Mouse (Mus musculus): ENCODE measurements around the gene Olfr808. TPM values are rescaled to one million over a fixed set of nuclear protein-coding genes. Genes with fewer than 3 reads are reported as not detected.

Gene Olfr808
- polyA plus RNA-seq (2016; fragmentation: Nextera tagmentation; extraction: Ambion mirVana) = not detected in 2 replicates

DNA sequence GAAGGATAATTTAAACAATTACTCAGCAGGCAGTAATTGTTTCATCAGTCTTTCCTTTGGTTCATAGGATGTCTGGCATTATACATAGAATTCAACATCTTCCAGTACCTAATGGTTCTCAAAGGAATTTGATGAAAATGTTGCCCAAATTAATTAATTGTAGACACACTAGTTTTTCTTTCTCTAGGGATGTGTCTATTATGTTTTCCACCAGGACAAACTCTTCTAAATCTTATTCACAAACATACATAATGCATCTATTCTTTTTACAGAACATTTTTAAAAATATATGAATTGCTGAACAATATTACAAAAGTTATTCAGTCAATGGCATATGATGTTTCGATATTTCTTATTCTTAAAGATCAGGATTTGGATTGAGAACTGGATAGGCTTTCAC lies at the start of gene Olfr808:
Gene Olfr808, plus strand, starts transcription at position 301 of the 400 bp plus-strand sequence.
- no peaks in the 10 kb centered on the region for H3K36me3 ChIP-seq
- H3K27ac ChIP-seq = no peak within 1 kb of the TSS
- H3K4me1 ChIP-seq (replicated peaks) = no peaks in the 10 kb centered on the region
- no peaks in the 10 kb centered on the region for H3K27me3 ChIP-seq (ENCODE audit: insufficient read depth, poor library complexity, severe bottlenecking)
- H3K9me3 ChIP-seq = no peaks in the 10 kb centered on the region
- 91% methylated on average over 1 of the region's 1 CpGs for WGBS
- no peak within 1 kb of the TSS for H3K4me3 ChIP-seq
- DNase-seq (ENCODE audit: low spot score) = no peak

DNA sequence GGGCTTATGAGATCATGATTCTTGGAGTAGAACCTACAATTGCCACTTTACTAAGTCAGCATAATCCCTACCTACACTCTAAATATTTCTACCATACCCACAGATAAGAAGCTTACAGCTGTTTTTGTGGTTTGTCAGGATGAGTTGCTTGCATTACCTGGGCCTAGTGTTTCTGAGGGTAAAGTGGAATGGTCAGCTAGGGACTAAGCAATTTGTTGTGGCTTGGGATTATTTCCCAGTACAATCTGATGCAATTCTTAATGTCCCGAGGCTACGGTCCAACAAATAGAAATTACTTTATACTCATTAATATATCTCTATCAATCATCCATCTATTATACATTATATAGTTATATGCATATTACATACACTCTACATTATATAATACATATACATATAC lies 36.0 kb upstream of the Olfr808 start, which contains the start of gene Olfr805:
Gene Olfr805, minus strand, starts transcription at position 101 of the 400 bp plus-strand sequence.
- no peak within 1 kb of the TSS for H3K27ac ChIP-seq
- no peaks in the 10 kb centered on the region for H3K4me1 ChIP-seq (replicated peaks)
- H3K9me3 ChIP-seq = no peaks in the 10 kb centered on the region
- no peaks in the 10 kb centered on the region for H3K36me3 ChIP-seq
- 92% methylated on average over 2 of the region's 2 CpGs for WGBS
- no peak for DNase-seq (ENCODE audit: low spot score)
- no peak within 1 kb of the TSS for H3K4me3 ChIP-seq
- no peaks in the 10 kb centered on the region for H3K27me3 ChIP-seq (ENCODE audit: insufficient read depth, poor library complexity, severe bottlenecking)

DNA sequence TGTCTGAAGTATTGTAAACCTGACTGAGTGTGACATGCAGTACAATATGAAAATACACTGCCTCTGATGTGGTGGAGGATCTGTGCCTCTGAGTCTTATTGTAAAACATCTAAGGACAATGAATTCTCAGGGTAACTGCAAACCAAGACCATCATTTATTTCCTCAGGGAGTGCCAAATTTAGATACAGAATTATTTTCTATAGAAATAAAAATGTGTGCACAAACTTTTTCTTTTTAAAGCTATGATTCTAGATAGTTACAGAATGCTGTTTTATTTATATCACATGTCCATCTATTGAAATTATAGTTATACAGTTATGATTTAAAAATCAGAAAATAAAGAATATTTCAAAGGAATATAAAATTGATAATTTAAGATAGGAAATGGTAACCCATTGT lies 23.5 kb upstream of the Olfr808 start, which contains the start of gene Olfr806:
Gene Olfr806, minus strand, starts transcription at position 101 of the 400 bp plus-strand sequence.
- no peaks in the 10 kb centered on the region for H3K27me3 ChIP-seq (ENCODE audit: insufficient read depth, poor library complexity, severe bottlenecking)
- H3K4me1 ChIP-seq (replicated peaks) = no peaks in the 10 kb centered on the region
- H3K27ac ChIP-seq = no peak within 1 kb of the TSS
- H3K36me3 ChIP-seq = no peaks in the 10 kb centered on the region
- no peak for DNase-seq (ENCODE audit: low spot score)
- no peak within 1 kb of the TSS for H3K4me3 ChIP-seq
- no peaks in the 10 kb centered on the region for H3K9me3 ChIP-seq

- no peak within 1 kb of the TSS for H3K4me3 ChIP-seq
- no peaks in the 10 kb centered on the region for H3K36me3 ChIP-seq
- no peaks in the 10 kb centered on the region for H3K27me3 ChIP-seq (ENCODE audit: insufficient read depth, poor library complexity, severe bottlenecking)
- DNase-seq (ENCODE audit: low spot score) = no peak
- no peaks in the 10 kb centered on the region for H3K9me3 ChIP-seq
- no peaks in the 10 kb centered on the region for H3K4me1 ChIP-seq (replicated peaks)
- WGBS = 83% methylated on average over 1 of the region's 1 CpGs
- no peak within 1 kb of the TSS for H3K27ac ChIP-seq
Measured at GRCm38 (mm10) chr10:129757693-129758092, 7.6 kb upstream of the Olfr808 start, which contains the start of gene Olfr807. TSS of gene Olfr807 (minus strand) at chr10:129757793.

GRCm38 (mm10) chr10:129774338-129774737 lies 9.1 kb downstream of the Olfr808 start, which contains the start of gene Olfr809:
TSS of gene Olfr809 (plus strand) at chr10:129774638.
- DNase-seq (ENCODE audit: low spot score) = no peak
- H3K36me3 ChIP-seq = no peaks in the 10 kb centered on the region
- H3K4me1 ChIP-seq (replicated peaks) = no peaks in the 10 kb centered on the region
- no peaks in the 10 kb centered on the region for H3K27me3 ChIP-seq (ENCODE audit: insufficient read depth, poor library complexity, severe bottlenecking)
- no peak within 1 kb of the TSS for H3K4me3 ChIP-seq
- H3K9me3 ChIP-seq = no peaks in the 10 kb centered on the region
- no peak within 1 kb of the TSS for H3K27ac ChIP-seq

DNA sequence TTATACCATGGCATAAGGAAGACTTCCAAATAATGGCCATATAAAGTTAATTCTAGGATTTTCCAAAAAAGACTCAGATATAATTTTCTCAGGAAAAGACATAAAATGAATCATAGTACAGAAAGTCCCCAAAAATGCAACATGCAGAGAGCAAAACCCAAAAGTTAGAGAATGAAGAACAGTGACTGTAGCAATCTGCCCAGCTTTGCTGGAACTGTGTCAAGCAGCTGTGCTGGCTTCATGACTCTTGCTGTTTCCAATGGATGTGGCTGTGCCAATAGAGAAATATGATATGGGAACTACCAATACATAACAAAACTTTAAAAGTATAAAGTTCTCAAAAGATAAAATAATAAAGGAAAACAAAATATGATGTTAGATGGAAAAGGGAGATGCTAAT lies 12.8 kb downstream of the Olfr808 start:
- no peak for DNase-seq (ENCODE audit: low spot score)
- Histone ChIP-seq H3K36me3 (no peaks in the 10 kb centered on the region), H3K4me3 (no peak overlapping the region), H3K27ac (no peak overlapping the region), H3K4me1 (replicated peaks) (no peaks in the 10 kb centered on the region), H3K9me3 (no peaks in the 10 kb centered on the region), H3K27me3 (ENCODE audit: insufficient read depth, poor library complexity, severe bottlenecking) (no peaks in the 10 kb centered on the region)

DNA sequence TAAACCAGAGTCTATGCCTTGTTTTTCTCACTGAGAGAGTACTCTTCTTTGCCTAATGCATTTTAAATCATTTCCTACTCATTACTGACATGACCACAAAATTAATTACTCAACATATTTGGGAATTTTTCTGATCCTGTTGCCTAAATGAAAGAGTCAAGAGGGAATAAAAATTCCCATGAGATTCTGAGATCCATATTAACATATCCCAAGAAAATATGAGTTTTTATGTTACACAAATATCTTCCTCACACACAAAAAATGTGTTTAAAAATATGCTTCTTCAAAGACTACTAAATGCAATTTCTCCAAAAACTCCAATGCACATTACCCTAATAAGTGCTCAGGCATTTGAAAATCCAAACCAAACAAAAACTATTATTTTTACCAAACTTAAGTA lies 29.5 kb downstream of the Olfr808 start, which contains the start of gene Olfr810:
Gene Olfr810, minus strand, starts transcription at position 101 of the 400 bp plus-strand sequence.
- Histone ChIP-seq H3K27ac (no peak within 1 kb of the TSS), H3K9me3 (no peaks in the 10 kb centered on the region), H3K4me1 (replicated peaks) (no peaks in the 10 kb centered on the region), H3K27me3 (ENCODE audit: insufficient read depth, poor library complexity, severe bottlenecking) (no peaks in the 10 kb centered on the region), H3K36me3 (no peaks in the 10 kb centered on the region), H3K4me3 (no peak within 1 kb of the TSS)
- DNase-seq (ENCODE audit: low spot score) = no peak

GRCm38 (mm10) chr10:129804296-129804695 lies 39.0 kb downstream of the Olfr808 start, which contains the start of gene Olfr811:
TSS of gene Olfr811 (minus strand) at chr10:129804396.
- Histone ChIP-seq H3K36me3 (no peaks in the 10 kb centered on the region), H3K27me3 (ENCODE audit: insufficient read depth, poor library complexity, severe bottlenecking) (no peaks in the 10 kb centered on the region), H3K27ac (no peak within 1 kb of the TSS), H3K4me1 (replicated peaks) (no peaks in the 10 kb centered on the region), H3K4me3 (no peak within 1 kb of the TSS), H3K9me3 (no peaks in the 10 kb centered on the region)
- WGBS = 89% methylated on average over 4 of the region's 4 CpGs
- DNase-seq (ENCODE audit: low spot score) = no peak

Other genes with a start within 250 kb of the Olfr808 start
- gene Olfr791, start 243.7 kb upstream of the Olfr808 start, polyA plus RNA-seq (2016; fragmentation: Nextera tagmentation; extraction: Ambion mirVana) = not detected in 2 replicates
- not detected in 2 replicates for gene Olfr792, start 226.3 kb upstream of the Olfr808 start, polyA plus RNA-seq (2016; fragmentation: Nextera tagmentation; extraction: Ambion mirVana)
- gene Olfr794, start 197.8 kb upstream of the Olfr808 start, polyA plus RNA-seq (2016; fragmentation: Nextera tagmentation; extraction: Ambion mirVana) = not detected in 2 replicates
- not detected in 2 replicates for gene Olfr796, start 152.9 kb upstream of the Olfr808 start, polyA plus RNA-seq (2016; fragmentation: Nextera tagmentation; extraction: Ambion mirVana)
- gene Olfr798, start 137.5 kb upstream of the Olfr808 start, polyA plus RNA-seq (2016; fragmentation: Nextera tagmentation; extraction: Ambion mirVana) = not detected in 2 replicates
- gene Olfr799, start 128.0 kb upstream of the Olfr808 start, polyA plus RNA-seq (2016; fragmentation: Nextera tagmentation; extraction: Ambion mirVana) = not detected in 2 replicates
- gene Olfr800, start 107.8 kb upstream of the Olfr808 start, polyA plus RNA-seq (2016; fragmentation: Nextera tagmentation; extraction: Ambion mirVana) = not detected in 2 replicates
- gene Olfr801, start 91.6 kb upstream of the Olfr808 start, polyA plus RNA-seq (2016; fragmentation: Nextera tagmentation; extraction: Ambion mirVana) = not detected in 2 replicates
- not detected in 2 replicates for gene Olfr802, start 77.3 kb upstream of the Olfr808 start, polyA plus RNA-seq (2016; fragmentation: Nextera tagmentation; extraction: Ambion mirVana)
- not detected in 2 replicates for gene Olfr803, start 71.2 kb upstream of the Olfr808 start, polyA plus RNA-seq (2016; fragmentation: Nextera tagmentation; extraction: Ambion mirVana)
- not detected in 2 replicates for gene Olfr804, start 62.3 kb upstream of the Olfr808 start, polyA plus RNA-seq (2016; fragmentation: Nextera tagmentation; extraction: Ambion mirVana)
- not detected in 2 replicates for gene Olfr805, start 36.1 kb upstream of the Olfr808 start, polyA plus RNA-seq (2016; fragmentation: Nextera tagmentation; extraction: Ambion mirVana)
- not detected in 2 replicates for gene Olfr806, start 23.6 kb upstream of the Olfr808 start, polyA plus RNA-seq (2016; fragmentation: Nextera tagmentation; extraction: Ambion mirVana)
- gene Olfr807, start 7.7 kb upstream of the Olfr808 start, polyA plus RNA-seq (2016; fragmentation: Nextera tagmentation; extraction: Ambion mirVana) = not detected in 2 replicates
- not detected in 2 replicates for gene Olfr809, start 9.2 kb downstream of the Olfr808 start, polyA plus RNA-seq (2016; fragmentation: Nextera tagmentation; extraction: Ambion mirVana)
- not detected in 2 replicates for gene Olfr810, start 29.4 kb downstream of the Olfr808 start, polyA plus RNA-seq (2016; fragmentation: Nextera tagmentation; extraction: Ambion mirVana)
- not detected in 2 replicates for gene Olfr811, start 38.9 kb downstream of the Olfr808 start, polyA plus RNA-seq (2016; fragmentation: Nextera tagmentation; extraction: Ambion mirVana)
- gene Olfr812, start 80.6 kb downstream of the Olfr808 start, polyA plus RNA-seq (2016; fragmentation: Nextera tagmentation; extraction: Ambion mirVana) = not detected in 2 replicates
- not detected in 2 replicates for gene Olfr813, start 89.9 kb downstream of the Olfr808 start, polyA plus RNA-seq (2016; fragmentation: Nextera tagmentation; extraction: Ambion mirVana)
- not detected in 2 replicates for gene Olfr814, start 114.4 kb downstream of the Olfr808 start, polyA plus RNA-seq (2016; fragmentation: Nextera tagmentation; extraction: Ambion mirVana)
- not detected in 2 replicates for gene Olfr815, start 140.4 kb downstream of the Olfr808 start, polyA plus RNA-seq (2016; fragmentation: Nextera tagmentation; extraction: Ambion mirVana)
- gene Olfr816, start 150.1 kb downstream of the Olfr808 start, polyA plus RNA-seq (2016; fragmentation: Nextera tagmentation; extraction: Ambion mirVana) = not detected in 2 replicates
- not detected in 2 replicates for gene Olfr818, start 183.6 kb downstream of the Olfr808 start, polyA plus RNA-seq (2016; fragmentation: Nextera tagmentation; extraction: Ambion mirVana)
- gene Olfr819, start 201.8 kb downstream of the Olfr808 start, polyA plus RNA-seq (2016; fragmentation: Nextera tagmentation; extraction: Ambion mirVana) = not detected in 2 replicates
- not detected in 2 replicates for gene Olfr247, start 210.7 kb downstream of the Olfr808 start, polyA plus RNA-seq (2016; fragmentation: Nextera tagmentation; extraction: Ambion mirVana)
- gene Gm10310, start 219.6 kb downstream of the Olfr808 start, polyA plus RNA-seq (2016; fragmentation: Nextera tagmentation; extraction: Ambion mirVana) = not detected in 2 replicates
- not detected in 2 replicates for gene Olfr820, start 247.1 kb downstream of the Olfr808 start, polyA plus RNA-seq (2016; fragmentation: Nextera tagmentation; extraction: Ambion mirVana)

All from hindbrain, embryonic 10.5 days (tissue).